Mouse (Mus musculus) kidney, adult 2 months (tissue): ENCODE measurements around the gene Fzd2. TPM values are rescaled to one million over a fixed set of nuclear protein-coding genes. Genes with fewer than 3 reads are reported as not detected.

Experiments
- DNase-seq: peaks from one replicate; pipeline ENCODE4 v3.0.0; 2021
- H3K27ac ChIP-seq: fragments of 200-500 bp; 2 replicates; pipeline ENCODE4 v1.5.1; 2012; ENCODE audit warnings: low read depth, low read length, control low read depth, inconsistent platforms; ENCODE audit not compliant: insufficient read depth
- H3K27me3 ChIP-seq: fragments of 200-500 bp; replicated peaks from 2 replicates; pipeline ENCODE4 v1.6.1; 2012; ENCODE audit warnings: mild to moderate bottlenecking, moderate library complexity, low read length, inconsistent platforms; ENCODE audit not compliant: control insufficient read depth, insufficient read depth
- H3K36me3 ChIP-seq: fragments of 200-500 bp; 2 replicates; pipeline ENCODE4 v1.6.1; 2012; ENCODE audit warnings: mild to moderate bottlenecking, moderate library complexity, low read length, inconsistent platforms; ENCODE audit not compliant: control insufficient read depth, insufficient read depth
- H3K4me1 ChIP-seq: fragments of 200-500 bp; 2 replicates; pipeline ENCODE4 v1.6.1; 2011; ENCODE audit warnings: low read length; ENCODE audit not compliant: control insufficient read depth, insufficient read depth
- H3K4me3 ChIP-seq: fragments of 200-500 bp; 2 replicates; pipeline ENCODE4 v1.5.1; 2011; ENCODE audit warnings: mild to moderate bottlenecking, low read depth, low read length, control low read depth; ENCODE audit not compliant: insufficient read depth
- CTCF ChIP-seq: fragments of 200-500 bp; conservative IDR thresholded peaks from 2 replicates; pipeline ENCODE4 v1.5.1; 2011; ENCODE audit warnings: low read depth, mild to moderate bottlenecking, control low read depth, low read length, moderate library complexity, mixed read lengths; ENCODE audit not compliant: insufficient read depth, insufficient read length
- POLR2A ChIP-seq: fragments of 200-500 bp; IDR thresholded peaks from one replicate; pipeline ENCODE4 v1.6.1; 2011; ENCODE audit warnings: low read depth, low read length, control low read depth
- WGBS: fragments of 180-500 bp; shearing (Covaris S2); methylation state at CpG from one replicate; pipeline ENCODE4 v1.1.7; 2018; 5-methylcytosine and 5-hydroxymethylcytosine counted together
- polyA plus RNA-seq: library from polyadenylated mRNA; depleted of rRNA; stranded (reverse); fragments of >200 nt; gene quantifications from 2 replicates; pipeline ENCODE4 v1.2.3, GENCODE M21; 2012

Gene Fzd2
- polyA plus RNA-seq, 1 experiment: 8.5 TPM

DNA sequence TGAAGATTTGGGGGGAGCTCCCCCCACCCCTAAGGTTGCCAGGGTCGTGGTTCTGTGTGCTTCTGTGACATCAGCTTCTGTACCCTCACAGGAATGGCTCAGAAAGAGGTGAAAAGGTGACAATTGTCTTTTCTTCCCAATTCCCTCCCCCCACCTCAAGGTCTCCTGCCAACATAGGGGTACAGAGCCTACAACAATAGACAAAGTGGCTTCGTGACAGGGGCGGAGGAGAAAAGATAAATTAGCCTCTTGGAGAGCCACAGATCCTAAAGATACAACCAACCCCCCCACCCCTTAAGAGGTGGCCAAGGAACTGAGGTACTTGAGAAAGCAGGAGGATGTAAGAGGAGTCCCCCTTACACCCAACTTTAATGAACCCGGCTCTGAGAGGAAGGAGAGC, 4.5 kb downstream of the Fzd2 start:
- H3K4me3 ChIP-seq: no peak overlapping the region
- H3K27ac ChIP-seq: no peak overlapping the region
- DNase-seq: no peak
- TF ChIP-seq POLR2A: no peak
- no peak for TF ChIP-seq CTCF
- no peaks in the 10 kb centered on the region for H3K36me3 ChIP-seq
- no peaks in the 10 kb centered on the region for H3K4me1 ChIP-seq
- WGBS: 71% methylated on average over 4 of the region's 4 CpGs
- H3K27me3 ChIP-seq: no peaks in the 10 kb centered on the region; the same call in 1 of the 2 replicates

DNA sequence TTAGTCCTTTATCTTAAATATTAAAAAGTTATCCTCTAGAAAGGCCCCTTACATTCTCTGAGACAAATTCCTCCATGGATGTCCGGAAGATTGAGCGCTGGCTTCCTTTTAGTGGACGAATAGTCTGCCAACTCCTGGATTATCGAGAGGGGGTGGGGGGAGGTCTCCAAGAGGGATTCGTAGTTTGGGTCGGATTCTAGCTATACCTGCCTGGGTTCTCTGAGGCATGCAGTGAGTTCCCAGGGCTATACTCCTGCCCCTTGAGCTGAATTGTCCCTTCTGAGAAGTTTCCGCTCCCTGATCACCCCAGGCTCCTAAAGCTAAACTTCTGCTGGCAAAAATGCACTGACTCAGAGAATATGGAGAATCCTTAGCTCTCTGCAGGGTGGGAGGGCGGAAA, 5.3 kb downstream of the Fzd2 start:
- Histone ChIP-seq H3K36me3 (no peaks in the 10 kb centered on the region), H3K4me1 (no peaks in the 10 kb centered on the region), H3K27me3 (no peaks in the 10 kb centered on the region), H3K27ac (no peak overlapping the region), H3K4me3 (no peak overlapping the region)
- TF ChIP-seq POLR2A (no peak), CTCF (no peak)
- no peak for DNase-seq
- 70% methylated on average over 8 of the region's 8 CpGs for WGBS

DNA sequence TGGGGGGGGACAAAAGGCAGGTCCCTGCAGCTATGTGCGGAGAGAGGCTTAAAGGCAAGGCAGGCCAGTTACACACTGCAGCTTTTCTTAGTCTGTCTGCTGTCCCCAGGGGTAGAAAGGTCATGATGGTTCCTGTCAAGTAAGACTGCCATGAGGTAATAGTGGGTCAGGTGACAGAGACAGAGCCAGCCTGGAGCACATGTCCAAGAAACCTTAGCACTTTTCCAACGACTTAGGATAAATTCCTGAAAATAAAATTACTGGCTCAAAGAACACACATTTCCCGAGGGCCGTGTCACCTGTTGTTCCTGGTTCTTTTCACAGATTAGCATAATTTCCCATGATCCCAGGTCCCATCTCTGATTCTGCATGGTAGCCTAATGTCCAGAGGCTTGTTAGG, 6.1 kb downstream of the Fzd2 start:
- no peak overlapping the region for H3K27ac ChIP-seq
- no peak overlapping the region for H3K4me3 ChIP-seq
- H3K36me3 ChIP-seq: no peaks in the 10 kb centered on the region
- H3K27me3 ChIP-seq: no peaks in the 10 kb centered on the region
- WGBS: 48% methylated on average over 4 of the region's 4 CpGs
- DNase-seq: no peak
- TF ChIP-seq POLR2A: no peak
- TF ChIP-seq CTCF: no peak
- H3K4me1 ChIP-seq: no peaks in the 10 kb centered on the region

DNA sequence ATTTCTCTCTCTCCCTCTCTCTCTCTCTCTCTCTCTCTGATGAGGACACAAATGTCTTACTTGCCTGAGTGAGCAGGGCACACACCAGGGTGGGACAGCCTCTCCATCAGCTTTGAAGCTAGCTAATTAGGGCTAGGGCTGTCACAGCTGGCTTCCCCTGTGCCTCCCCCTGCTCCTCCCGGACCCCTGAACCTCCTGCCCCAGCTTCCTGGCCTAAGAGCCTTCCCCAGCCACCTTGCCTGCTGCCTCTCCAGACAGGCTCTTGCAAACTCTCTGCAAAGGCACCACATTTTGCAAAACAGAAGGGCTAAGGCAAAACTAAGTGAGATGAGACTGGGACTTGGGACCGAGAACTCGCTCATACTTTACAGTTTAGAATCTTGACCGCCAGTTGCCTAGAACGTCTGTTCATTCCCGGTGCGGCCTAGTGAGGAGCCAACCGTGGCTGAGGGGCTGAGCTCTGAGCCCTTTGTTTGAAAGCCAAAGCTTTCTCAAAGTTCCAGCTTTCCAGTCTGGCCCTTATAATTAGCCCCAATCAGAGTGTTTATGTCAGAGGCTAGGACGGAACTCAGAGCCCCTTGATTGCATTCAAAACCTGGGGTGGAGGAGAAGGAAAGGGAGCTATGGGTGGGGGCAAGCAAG, 6.6 kb downstream of the Fzd2 start:
- TF ChIP-seq POLR2A (no peak), CTCF (no peak)
- Histone ChIP-seq H3K4me1 (no peaks in the 10 kb centered on the region), H3K27me3 (no peaks in the 10 kb centered on the region), H3K27ac (no peak overlapping the region), H3K4me3 (no peak overlapping the region), H3K36me3 (no peaks in the 10 kb centered on the region)
- 51% methylated on average over 9 of the region's 9 CpGs for WGBS
- DNase-seq: no peak

DNA sequence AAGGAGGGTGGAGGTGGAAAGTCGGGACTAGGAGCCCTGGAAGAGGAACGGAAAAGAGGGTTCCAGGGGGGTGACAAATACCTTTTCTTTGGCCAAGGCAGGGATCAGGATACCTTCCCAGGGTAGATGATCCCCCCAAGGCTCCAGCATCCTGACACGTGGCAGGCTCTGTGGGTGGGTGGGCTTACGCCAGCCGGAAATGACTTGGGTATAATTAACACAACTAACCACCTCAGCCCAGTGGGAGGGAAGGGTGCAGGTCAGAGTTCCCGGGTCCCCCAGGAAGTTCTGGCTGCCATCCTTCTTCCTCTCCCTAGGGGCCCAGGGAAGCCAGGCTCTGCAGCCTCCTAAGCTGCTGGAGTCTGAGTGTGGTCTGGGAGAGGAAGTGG, 7.1 kb downstream of the Fzd2 start:
- no peaks in the 10 kb centered on the region for H3K4me1 ChIP-seq
- H3K27me3 ChIP-seq: no peaks in the 10 kb centered on the region
- no peak for DNase-seq
- WGBS: 38% methylated on average over 6 of the region's 6 CpGs
- H3K27ac ChIP-seq: no peak overlapping the region
- H3K4me3 ChIP-seq: no peak overlapping the region
- no peak for TF ChIP-seq CTCF
- H3K36me3 ChIP-seq: no peaks in the 10 kb centered on the region

DNA sequence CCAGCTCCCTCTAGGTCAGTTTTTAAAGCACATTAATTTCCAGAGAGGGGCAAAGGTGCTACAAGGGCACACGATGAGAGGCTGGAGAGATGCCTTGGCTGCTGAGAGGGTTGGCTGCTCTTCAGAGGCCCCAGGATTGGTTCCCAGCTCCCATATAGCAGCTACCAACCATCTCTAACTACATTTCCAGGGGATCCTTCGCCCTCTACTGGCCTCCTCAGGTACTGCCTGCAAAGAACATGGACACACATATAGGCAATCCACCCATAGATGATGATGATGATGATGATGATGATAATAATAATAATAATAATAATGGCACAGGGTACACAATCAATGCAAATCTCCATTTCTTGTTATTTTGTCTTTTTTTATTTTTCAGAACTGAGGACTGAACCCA, 15.3 kb downstream of the Fzd2 start:
- Histone ChIP-seq H3K27me3 (no peaks in the 10 kb centered on the region), H3K4me1 (no peaks in the 10 kb centered on the region), H3K4me3 (no peak overlapping the region), H3K27ac (no peak overlapping the region), H3K36me3 (no peaks in the 10 kb centered on the region)
- WGBS: 63% methylated on average over 2 of the region's 2 CpGs
- no peak for DNase-seq
- TF ChIP-seq POLR2A: no peak
- no peak for TF ChIP-seq CTCF

DNA sequence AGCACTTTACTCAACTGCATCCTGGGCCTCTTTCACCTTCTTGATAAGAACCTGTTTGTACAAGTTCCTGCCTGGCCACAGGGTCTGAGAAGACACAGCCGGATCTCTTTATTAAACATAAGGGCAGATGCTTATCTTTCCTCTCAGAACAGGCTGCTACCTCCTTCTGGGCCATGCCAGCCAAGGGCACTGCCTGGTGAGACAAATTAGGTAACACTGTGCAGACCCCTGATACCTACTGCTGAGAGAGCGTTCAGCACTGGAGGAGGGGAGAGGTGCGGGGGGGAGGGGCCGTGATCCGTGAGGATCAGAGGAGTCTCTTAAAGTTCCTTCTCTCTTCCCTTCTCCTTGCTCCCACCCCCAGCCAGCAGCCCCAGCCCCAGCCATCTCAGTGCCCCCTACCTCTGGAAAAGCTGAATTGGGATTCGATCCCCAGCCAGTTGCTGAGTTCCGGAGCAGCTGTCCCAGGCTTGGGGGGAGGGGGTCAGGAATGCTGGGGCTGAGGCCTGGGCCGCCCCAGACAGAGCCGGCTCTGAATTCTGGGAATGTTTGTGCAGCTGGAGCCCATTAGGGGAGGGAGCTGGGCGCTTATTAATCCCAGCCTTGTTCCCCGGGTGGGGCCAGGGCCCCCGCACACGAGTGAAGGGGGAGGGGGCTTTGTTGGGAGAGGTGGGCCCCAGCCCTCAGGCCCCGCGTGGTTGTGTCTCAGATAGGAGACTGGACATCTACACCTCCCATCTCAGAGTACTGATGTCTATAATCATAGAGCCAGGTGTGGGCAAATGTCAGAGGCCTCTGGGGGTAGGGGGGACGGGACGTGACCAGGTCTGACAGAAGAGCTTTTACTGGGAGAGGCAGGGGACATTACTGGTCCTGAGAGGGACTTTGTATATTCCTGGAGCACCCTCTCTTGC, 19.9 kb downstream of the Fzd2 start:
- no peak overlapping the region for H3K4me3 ChIP-seq
- WGBS: 19% methylated on average over 17 of the region's 17 CpGs
- no peaks in the 10 kb centered on the region for H3K27me3 ChIP-seq
- H3K36me3 ChIP-seq: no peaks in the 10 kb centered on the region
- peak overlapping the region; percentile 16; the same call in 1 of the 2 replicates for H3K27ac ChIP-seq
- peak; percentile 44 for DNase-seq
- no peaks in the 10 kb centered on the region for H3K4me1 ChIP-seq
- TF ChIP-seq POLR2A: no peak
